Mouse (Mus musculus) lung, embryonic 16.5 days (tissue): ENCODE measurements at regions not wholly inside any gene's neighbourhood (a gene's known extent, or its start where the extent isn't known, plus 50 kb on each side); places are given as distances from the start of the nearest gene placed in this dataset.

Experiments used
- ATAC-seq: fragments of 200-750 bp; cut with Nextera tagmentation; 2 replicates; pipeline ENCODE4 v1.8.0; 2017; ENCODE audit warnings: low read depth, mild to moderate bottlenecking, moderate library complexity
- H3K27ac ChIP-seq: fragments of 300-500 bp; sonication (generic); 2 replicates; pipeline ENCODE4 v1.5.1; 2014; ENCODE audit warnings: mild to moderate bottlenecking, control low read depth, low read length
- H3K27me3 ChIP-seq: fragments of 300-500 bp; sonication (generic); 2 replicates; pipeline ENCODE4 v1.6.1; 2014; ENCODE audit warnings: low read depth, low read length, mixed read lengths; ENCODE audit not compliant: control insufficient read depth, insufficient read depth
- H3K36me3 ChIP-seq: fragments of 300-500 bp; sonication (generic); 2 replicates; pipeline ENCODE4 v1.6.1; 2014; ENCODE audit warnings: low read length; ENCODE audit not compliant: control insufficient read depth, insufficient read depth
- H3K4me1 ChIP-seq: fragments of 300-500 bp; sonication (generic); replicated peaks from 2 replicates; pipeline ENCODE4 v1.6.1; 2014; ENCODE audit warnings: low read length, mixed read lengths; ENCODE audit not compliant: control insufficient read depth, insufficient read depth
- H3K4me2 ChIP-seq: fragments of 300-500 bp; sonication (generic); 2 replicates; pipeline ENCODE4 v1.6.1; 2014; ENCODE audit warnings: low read depth, low read length, control low read depth
- H3K4me3 ChIP-seq: fragments of 300-500 bp; sonication (generic); 2 replicates; pipeline ENCODE4 v1.5.1; 2014; ENCODE audit warnings: mild to moderate bottlenecking, low read length, control low read depth
- H3K9ac ChIP-seq: fragments of 300-500 bp; sonication (generic); 2 replicates; pipeline ENCODE4 v1.6.1; 2014; ENCODE audit warnings: low read length, control low read depth
- H3K9me3 ChIP-seq: fragments of 300-500 bp; sonication (generic); 2 replicates; pipeline ENCODE4 v1.6.1; 2016; ENCODE audit warnings: low read length; ENCODE audit not compliant: control insufficient read depth
- WGBS: fragments of 180-500 bp; shearing (Covaris S2); extraction: QIAGEN DNeasy Blood & Tissue Kit; methylation state at CpG from one replicate; pipeline ENCODE4 v1.1.7; 2014; 5-methylcytosine and 5-hydroxymethylcytosine counted together

DNA sequence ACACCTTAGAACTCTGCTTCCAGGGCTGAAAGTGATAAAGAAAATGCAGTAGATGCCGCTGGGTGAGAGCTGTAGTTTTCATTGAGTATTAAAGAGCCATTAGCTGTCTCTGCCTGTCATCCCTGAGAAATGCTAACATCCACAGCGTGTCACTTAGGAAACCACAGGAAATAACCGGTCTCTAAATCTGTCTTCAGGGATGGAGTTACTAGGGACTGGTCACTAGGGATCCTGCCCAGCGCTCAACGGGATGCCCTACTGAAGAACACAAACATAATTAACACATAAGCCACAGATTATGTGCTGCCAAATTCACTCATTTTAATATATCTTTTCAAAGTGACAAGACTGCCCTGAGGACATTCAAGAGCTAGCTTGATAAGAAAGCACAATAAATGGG is 329.3 kb upstream of the Cdh4 start:
- no peak for ATAC-seq
- WGBS = 38% methylated on average over 5 of the region's 5 CpGs

DNA sequence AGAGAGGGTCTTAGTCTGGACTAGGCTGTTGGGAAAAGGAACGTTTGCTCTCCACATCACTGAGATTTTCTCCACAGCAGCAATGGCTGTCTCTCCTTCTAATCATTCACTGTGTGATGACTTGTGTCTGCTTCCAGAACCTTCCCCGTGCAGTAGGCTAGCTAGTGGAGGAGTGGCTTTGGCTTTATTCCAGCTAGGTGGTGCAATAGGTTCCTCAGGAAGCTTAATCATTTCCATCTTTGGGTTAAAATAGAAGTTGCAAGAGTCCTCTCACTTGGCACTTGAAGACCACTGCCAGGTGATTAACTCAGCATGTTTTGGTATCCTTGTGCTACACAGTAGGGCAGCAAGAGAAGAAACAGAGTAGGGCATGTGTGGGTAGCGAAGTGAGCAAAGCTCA is 314.2 kb upstream of the Cdh4 start:
- Histone ChIP-seq H3K4me3 (no peak overlapping the region), H3K4me2 (no peak overlapping the region), H3K9me3 (no peaks in the 10 kb centered on the region), H3K4me1 (no peaks in the 10 kb centered on the region), H3K27me3 (no peaks in the 10 kb centered on the region), H3K36me3 (no peaks in the 10 kb centered on the region), H3K27ac (no peak overlapping the region), H3K9ac (no peak overlapping the region)
- WGBS = 61% methylated on average over 3 of the region's 3 CpGs
- ATAC-seq = no peak

More for the DNA sequence above, 329.3 kb upstream of the Cdh4 start:
- Histone ChIP-seq H3K36me3 (no peaks in the 10 kb centered on the region), H3K9ac (no peak overlapping the region), H3K27me3 (no peaks in the 10 kb centered on the region), H3K27ac (no peak overlapping the region), H3K4me2 (no peak overlapping the region), H3K9me3 (no peaks in the 10 kb centered on the region), H3K4me1 (no peaks in the 10 kb centered on the region), H3K4me3 (no peak overlapping the region)

DNA sequence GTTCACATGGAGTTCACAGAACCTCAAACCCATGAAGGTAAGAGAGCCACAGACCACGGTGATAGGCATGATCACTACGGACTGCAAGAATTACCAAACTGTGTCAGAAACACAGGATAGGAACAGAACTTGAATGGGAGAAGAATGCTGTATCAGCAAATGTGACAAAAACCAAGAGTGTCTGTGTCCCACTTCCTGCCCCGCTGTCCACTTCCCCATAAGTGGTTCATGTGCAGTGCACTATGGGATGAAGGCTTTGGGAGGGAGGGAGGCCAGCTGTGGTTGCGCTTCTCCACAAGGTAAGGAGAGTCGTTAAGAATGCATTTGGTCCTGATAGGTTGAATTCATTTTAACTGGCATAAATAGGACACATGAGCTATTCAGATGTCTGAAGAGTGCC is 313.8 kb upstream of the Cdh4 start:
- no peaks in the 10 kb centered on the region for H3K27me3 ChIP-seq
- no peak overlapping the region for H3K4me3 ChIP-seq
- no peak for ATAC-seq
- no peaks in the 10 kb centered on the region for H3K4me1 ChIP-seq
- no peak overlapping the region for H3K27ac ChIP-seq
- no peak overlapping the region for H3K4me2 ChIP-seq
- 81% methylated on average over 5 of the region's 5 CpGs for WGBS
- no peak overlapping the region for H3K9ac ChIP-seq
- no peaks in the 10 kb centered on the region for H3K9me3 ChIP-seq
- H3K36me3 ChIP-seq = no peaks in the 10 kb centered on the region

DNA sequence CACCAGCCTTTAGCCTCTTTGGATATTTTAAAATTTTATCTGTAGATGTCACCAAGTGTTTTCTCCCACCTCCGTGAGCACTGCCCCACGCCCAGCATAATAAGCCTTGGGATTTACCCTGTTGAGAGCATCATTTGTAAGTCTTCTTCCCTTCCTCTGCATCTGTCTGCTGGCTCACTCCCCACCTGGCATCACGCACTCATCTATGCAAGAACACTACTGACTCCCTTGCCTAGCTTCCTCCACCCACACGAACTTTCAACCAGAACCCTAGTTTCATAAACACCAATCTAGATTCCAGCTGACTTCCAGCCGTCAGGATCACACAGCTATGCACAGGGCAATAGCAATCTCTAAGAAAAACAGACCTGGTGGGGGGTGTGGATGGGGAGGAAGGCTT is 311.2 kb upstream of the Cdh4 start:
- H3K9me3 ChIP-seq = no peaks in the 10 kb centered on the region
- H3K27me3 ChIP-seq = no peaks in the 10 kb centered on the region
- ATAC-seq = no peak
- H3K4me2 ChIP-seq = no peak overlapping the region
- H3K4me3 ChIP-seq = no peak overlapping the region
- no peaks in the 10 kb centered on the region for H3K4me1 ChIP-seq
- 64% methylated on average over 5 of the region's 5 CpGs for WGBS
- no peak overlapping the region for H3K27ac ChIP-seq
- H3K36me3 ChIP-seq = no peaks in the 10 kb centered on the region
- H3K9ac ChIP-seq = no peak overlapping the region

DNA sequence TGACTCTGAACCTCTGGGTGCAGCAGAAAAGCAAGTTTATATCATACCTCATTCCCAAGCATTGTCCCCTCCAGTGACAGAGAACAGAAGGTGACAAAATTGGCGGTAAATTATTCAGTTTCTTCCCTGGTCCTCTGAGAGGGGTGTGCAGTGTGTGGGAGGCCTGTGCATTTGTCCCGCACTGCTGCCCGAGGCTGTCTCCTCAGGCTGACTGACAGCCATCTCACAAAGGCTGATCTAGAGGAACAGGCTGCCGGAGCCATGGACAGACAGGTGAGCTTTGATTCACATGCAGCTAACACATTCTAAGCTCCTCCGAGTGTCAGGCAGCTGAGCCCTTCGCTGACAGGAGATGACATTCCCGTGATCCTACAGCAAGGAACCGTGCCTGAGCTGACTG is 299.9 kb upstream of the Cdh4 start:
- no peak for ATAC-seq
- Histone ChIP-seq H3K27me3 (no peaks in the 10 kb centered on the region), H3K27ac (no peak overlapping the region), H3K4me2 (no peak overlapping the region), H3K4me3 (no peak overlapping the region), H3K4me1 (no peaks in the 10 kb centered on the region), H3K36me3 (no peaks in the 10 kb centered on the region), H3K9ac (no peak overlapping the region), H3K9me3 (no peaks in the 10 kb centered on the region)
- 62% methylated on average over 8 of the region's 8 CpGs for WGBS

DNA sequence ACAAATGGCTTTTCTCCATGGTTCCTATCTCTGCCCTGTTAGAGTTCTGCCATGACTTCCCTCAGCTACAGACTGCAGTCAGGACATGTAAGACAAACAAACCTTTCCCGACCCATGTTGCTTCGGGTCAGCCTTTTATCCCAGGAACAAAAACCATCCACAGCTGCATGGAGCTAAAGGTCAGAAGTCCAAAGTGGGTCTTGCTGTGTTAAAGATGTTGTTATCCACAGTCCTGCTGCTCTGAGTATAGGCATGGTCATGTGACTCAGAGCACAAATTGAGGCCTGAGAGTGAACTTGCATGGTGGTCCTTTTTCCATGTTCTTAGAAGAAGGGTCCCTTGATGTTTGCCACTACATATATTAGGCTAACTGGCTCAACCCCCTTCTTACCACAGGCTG is 296.5 kb upstream of the Cdh4 start:
- Histone ChIP-seq H3K36me3 (no peaks in the 10 kb centered on the region), H3K27ac (no peak overlapping the region), H3K9me3 (no peaks in the 10 kb centered on the region), H3K4me3 (no peak overlapping the region), H3K4me2 (no peak overlapping the region), H3K9ac (no peak overlapping the region), H3K27me3 (no peaks in the 10 kb centered on the region), H3K4me1 (no peaks in the 10 kb centered on the region)
- 21% methylated on average over 2 of the region's 2 CpGs for WGBS
- no peak for ATAC-seq

DNA sequence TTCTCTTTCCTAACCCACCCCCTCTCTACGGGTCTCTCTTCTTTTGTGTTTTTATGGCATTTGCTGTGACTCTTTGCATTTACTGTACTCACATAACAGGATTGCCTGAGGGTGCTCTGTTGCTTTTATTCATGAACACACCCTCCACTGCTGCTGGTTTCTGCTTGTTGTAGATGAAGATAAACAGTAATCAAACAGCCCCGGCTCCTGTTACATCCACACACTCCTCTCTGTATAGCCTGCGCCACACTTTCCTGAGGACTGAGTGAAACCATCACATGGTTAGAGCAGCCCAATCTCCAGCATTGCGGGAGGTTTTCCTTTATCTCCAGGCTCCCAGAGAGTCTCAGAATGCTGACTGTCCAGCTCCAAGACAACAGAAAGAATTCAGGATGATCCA is 296.0 kb upstream of the Cdh4 start:
- no peak overlapping the region for H3K27ac ChIP-seq
- no peaks in the 10 kb centered on the region for H3K4me1 ChIP-seq
- no peak overlapping the region for H3K4me3 ChIP-seq
- WGBS = 50% methylated on average over 4 of the region's 4 CpGs
- no peak overlapping the region for H3K9ac ChIP-seq
- no peaks in the 10 kb centered on the region for H3K36me3 ChIP-seq
- no peaks in the 10 kb centered on the region for H3K9me3 ChIP-seq
- H3K27me3 ChIP-seq = no peaks in the 10 kb centered on the region
- H3K4me2 ChIP-seq = no peak overlapping the region
- no peak for ATAC-seq

DNA sequence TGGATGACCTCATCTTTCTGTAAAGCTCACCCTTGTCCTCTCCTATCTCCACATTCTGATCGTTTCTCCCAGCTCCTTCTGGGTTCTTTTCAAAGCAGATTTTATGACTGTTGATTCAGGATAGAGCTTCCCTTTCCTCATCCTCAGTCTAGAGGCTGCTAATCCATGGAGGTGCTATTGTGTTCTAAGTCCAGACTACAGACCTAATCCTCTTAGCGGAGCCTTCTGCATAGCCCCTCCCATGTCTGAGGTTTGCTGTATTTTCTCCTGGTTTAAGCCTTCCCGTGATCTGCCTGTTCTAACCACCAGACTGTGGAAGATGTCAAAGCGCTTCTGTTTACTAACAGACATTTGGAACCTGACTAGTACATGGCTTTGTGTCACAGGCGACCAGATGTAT is 294.0 kb upstream of the Cdh4 start:
- H3K9ac ChIP-seq = no peak overlapping the region
- 55% methylated on average over 5 of the region's 5 CpGs for WGBS
- no peak overlapping the region for H3K4me2 ChIP-seq
- no peak for ATAC-seq
- no peaks in the 10 kb centered on the region for H3K27me3 ChIP-seq
- no peaks in the 10 kb centered on the region for H3K4me1 ChIP-seq
- H3K27ac ChIP-seq = no peak overlapping the region
- no peak overlapping the region for H3K4me3 ChIP-seq
- H3K9me3 ChIP-seq = no peaks in the 10 kb centered on the region
- H3K36me3 ChIP-seq = no peaks in the 10 kb centered on the region

DNA sequence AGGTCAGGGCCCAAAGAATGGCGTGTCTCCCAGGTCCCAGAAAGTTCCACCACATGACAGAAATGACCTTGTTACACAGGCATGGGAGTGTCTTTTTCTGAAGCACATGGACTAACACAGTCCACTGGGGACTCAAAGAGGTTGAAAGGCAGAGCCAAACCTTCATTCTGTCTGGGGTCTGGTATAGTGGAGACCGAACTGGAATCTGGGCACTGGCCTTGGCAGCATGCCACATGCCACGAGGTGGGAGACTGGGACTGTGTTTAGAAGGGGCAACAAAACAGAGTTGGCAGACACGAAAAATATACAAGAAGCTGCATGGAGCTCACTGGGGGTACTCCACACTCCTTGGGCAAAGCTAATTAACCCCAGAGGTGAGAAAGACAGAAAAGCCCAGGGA is 293.6 kb upstream of the Cdh4 start:
- Histone ChIP-seq H3K36me3 (no peaks in the 10 kb centered on the region), H3K4me3 (no peak overlapping the region), H3K9ac (no peak overlapping the region), H3K4me1 (no peaks in the 10 kb centered on the region), H3K9me3 (no peaks in the 10 kb centered on the region), H3K27me3 (no peaks in the 10 kb centered on the region), H3K27ac (no peak overlapping the region), H3K4me2 (no peak overlapping the region)
- ATAC-seq = no peak
- WGBS = 49% methylated on average over 4 of the region's 4 CpGs

DNA sequence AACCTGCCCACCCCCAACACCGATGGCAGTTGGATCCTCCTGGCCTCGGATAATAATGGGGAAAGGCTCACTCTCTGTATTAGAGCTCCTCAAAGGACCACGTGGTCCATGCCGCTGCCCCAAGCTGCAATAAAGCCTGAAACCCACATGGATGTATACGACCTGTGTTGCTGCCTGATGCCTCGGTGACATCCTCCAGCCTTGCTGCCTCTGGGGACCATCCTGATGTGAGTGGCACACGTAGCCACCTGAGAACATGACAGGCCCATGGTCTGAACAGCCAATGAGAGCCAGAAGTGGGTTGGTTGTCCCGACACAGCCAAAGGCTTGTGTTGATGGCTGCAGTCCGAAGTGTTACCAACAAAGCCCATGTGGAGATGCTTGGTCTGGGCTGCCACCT is 283.4 kb upstream of the Cdh4 start:
- H3K4me3 ChIP-seq = no peak overlapping the region
- H3K27ac ChIP-seq = no peak overlapping the region
- 86% methylated on average over 9 of the region's 9 CpGs for WGBS
- H3K4me2 ChIP-seq = no peak overlapping the region
- no peaks in the 10 kb centered on the region for H3K4me1 ChIP-seq
- no peak overlapping the region for H3K9ac ChIP-seq
- H3K9me3 ChIP-seq = no peaks in the 10 kb centered on the region
- no peaks in the 10 kb centered on the region for H3K27me3 ChIP-seq
- H3K36me3 ChIP-seq = no peaks in the 10 kb centered on the region
- no peak for ATAC-seq
